Mouse (Mus musculus) kidney, adult 2 months (tissue): ENCODE measurements around the gene Axin1. TPM values are rescaled to one million over a fixed set of nuclear protein-coding genes. Genes with fewer than 3 reads are reported as not detected.

Source experiments
- DNase-seq: peaks from one replicate; pipeline ENCODE4 v3.0.0; 2021
- H3K27ac ChIP-seq: fragments of 200-500 bp; 2 replicates; pipeline ENCODE4 v1.5.1; 2012; ENCODE audit warnings: low read depth, low read length, control low read depth, inconsistent platforms; ENCODE audit not compliant: insufficient read depth
- H3K27me3 ChIP-seq: fragments of 200-500 bp; replicated peaks from 2 replicates; pipeline ENCODE4 v1.6.1; 2012; ENCODE audit warnings: mild to moderate bottlenecking, moderate library complexity, low read length, inconsistent platforms; ENCODE audit not compliant: control insufficient read depth, insufficient read depth
- H3K36me3 ChIP-seq: fragments of 200-500 bp; 2 replicates; pipeline ENCODE4 v1.6.1; 2012; ENCODE audit warnings: mild to moderate bottlenecking, moderate library complexity, low read length, inconsistent platforms; ENCODE audit not compliant: control insufficient read depth, insufficient read depth
- H3K4me1 ChIP-seq: fragments of 200-500 bp; 2 replicates; pipeline ENCODE4 v1.6.1; 2011; ENCODE audit warnings: low read length; ENCODE audit not compliant: control insufficient read depth, insufficient read depth
- H3K4me3 ChIP-seq: fragments of 200-500 bp; 2 replicates; pipeline ENCODE4 v1.5.1; 2011; ENCODE audit warnings: mild to moderate bottlenecking, low read depth, low read length, control low read depth; ENCODE audit not compliant: insufficient read depth
- CTCF ChIP-seq: fragments of 200-500 bp; conservative IDR thresholded peaks from 2 replicates; pipeline ENCODE4 v1.5.1; 2011; ENCODE audit warnings: low read depth, mild to moderate bottlenecking, control low read depth, low read length, moderate library complexity, mixed read lengths; ENCODE audit not compliant: insufficient read depth, insufficient read length
- POLR2A ChIP-seq: fragments of 200-500 bp; IDR thresholded peaks from one replicate; pipeline ENCODE4 v1.6.1; 2011; ENCODE audit warnings: low read depth, low read length, control low read depth
- WGBS: fragments of 180-500 bp; shearing (Covaris S2); methylation state at CpG from one replicate; pipeline ENCODE4 v1.1.7; 2018; 5-methylcytosine and 5-hydroxymethylcytosine counted together
- polyA plus RNA-seq: library from polyadenylated mRNA; depleted of rRNA; stranded (reverse); fragments of >200 nt; gene quantifications from 2 replicates; pipeline ENCODE4 v1.2.3, GENCODE M21; 2012

Gene Axin1
- polyA plus RNA-seq, 1 experiment, result 18.5 TPM

DNA sequence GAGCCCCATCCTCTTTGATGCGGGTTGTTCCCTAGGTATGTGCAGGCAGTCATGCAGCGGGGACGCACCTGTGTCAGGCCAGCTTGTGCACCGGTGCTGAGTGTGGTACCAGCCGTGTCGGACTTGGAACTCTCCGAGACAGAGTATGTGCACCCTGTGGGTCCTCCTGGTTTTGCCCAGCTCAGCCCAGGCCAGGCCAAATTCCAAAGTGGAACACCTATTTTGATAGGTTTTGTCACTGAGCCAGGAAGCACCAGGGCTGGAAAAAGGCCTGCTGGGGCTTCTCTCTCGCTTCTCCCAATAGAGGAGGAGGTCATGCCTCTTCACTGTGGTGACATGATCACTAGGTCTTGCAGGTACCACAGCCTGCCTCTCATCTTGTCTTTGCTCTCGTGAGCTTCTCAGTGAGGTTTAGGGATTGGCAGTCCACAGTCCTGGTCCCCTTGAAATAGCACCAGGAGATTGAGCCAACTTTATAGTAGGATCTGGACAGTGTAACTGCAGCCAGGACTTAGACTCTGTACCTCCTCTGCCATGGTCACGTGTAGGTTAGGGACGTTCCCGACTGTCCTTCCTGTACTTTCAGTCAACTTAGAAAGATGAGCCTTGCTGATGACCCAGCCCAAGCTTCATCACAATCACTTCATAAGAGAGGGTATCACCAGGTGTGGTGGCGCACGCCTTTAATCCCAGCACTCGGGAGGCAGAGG lies 54.1 kb downstream of the Axin1 start:
- peaks cover 9% of the 10 kb centered on the region; the same call in 1 of the 2 replicates for H3K4me1 ChIP-seq
- no peaks in the 10 kb centered on the region; the same call in 1 of the 2 replicates for H3K36me3 ChIP-seq
- peak; percentile 88 for DNase-seq
- H3K27me3 ChIP-seq, result no peaks in the 10 kb centered on the region
- peak overlapping the region; percentile 78 for H3K27ac ChIP-seq
- TF ChIP-seq CTCF (no peak), POLR2A (no peak)
- no peak overlapping the region for H3K4me3 ChIP-seq
- WGBS, result 72% methylated on average over 15 of the region's 15 CpGs

DNA sequence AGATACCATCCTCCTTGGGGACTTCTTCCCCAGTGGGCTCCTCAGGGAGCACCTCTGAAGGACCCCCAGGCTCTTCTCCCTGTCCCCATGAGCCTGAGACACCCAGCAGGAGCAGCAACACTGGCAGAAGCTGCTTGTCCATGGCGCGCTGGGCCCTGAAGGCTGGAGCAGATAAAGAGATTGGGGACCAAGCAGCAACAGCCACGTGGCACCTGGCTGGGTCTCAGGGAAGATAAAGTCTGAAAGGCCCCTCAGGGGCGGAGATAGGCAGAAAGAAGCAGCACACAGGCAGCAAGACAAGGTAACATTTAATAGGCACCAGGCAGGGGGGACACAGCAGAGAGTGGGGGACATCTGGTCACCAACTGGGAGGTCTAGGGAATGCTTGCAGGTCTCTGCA lies 60.4 kb downstream of the Axin1 start, which contains the start of gene Pdia2:
Pdia2 (minus strand) TSS at position 196 of the 400 bp plus-strand sequence.
- no peaks in the 10 kb centered on the region for H3K27me3 ChIP-seq

DNA sequence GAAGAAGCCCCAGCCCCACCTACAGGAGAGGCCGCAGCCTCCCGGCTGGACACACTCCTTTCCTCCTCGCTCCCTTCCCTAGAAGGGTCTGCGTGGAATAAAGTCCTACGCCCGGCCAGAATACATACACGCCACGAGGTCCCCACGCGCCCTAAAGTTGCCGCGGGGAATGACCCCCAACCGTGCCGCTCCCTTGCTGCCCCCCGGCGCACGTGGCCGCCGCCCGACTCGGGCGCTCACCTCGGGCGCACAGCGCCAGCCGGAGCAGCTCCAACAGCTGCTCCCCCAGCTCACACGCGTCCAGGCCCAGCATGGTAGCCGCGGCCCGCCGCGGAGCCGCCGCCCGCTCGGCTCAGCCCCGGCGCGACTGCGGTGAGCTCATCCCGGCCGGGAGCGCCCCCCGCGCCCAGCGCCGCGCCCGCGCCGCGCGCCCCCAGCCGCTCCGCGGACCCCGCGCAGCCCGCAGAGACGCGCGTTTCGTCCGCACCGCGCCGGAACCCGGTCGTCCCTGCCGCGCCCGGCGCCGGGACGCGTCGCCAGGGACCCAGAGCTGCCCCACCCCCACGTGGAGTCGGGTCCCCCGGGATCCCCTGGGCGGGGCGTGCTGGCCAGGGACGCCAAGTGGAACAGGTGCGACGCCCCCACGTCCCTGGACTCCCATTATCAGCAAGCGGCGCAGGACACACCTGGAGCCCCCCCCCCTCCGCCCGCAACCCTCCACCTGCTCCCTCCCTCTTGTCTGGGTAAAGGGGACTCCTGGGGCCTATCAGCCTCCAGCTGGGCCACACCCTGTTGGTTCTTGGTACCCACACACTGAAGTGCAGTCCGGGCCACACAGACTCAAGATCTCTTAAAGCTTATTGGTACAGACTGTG lies 62.6 kb downstream of the Axin1 start:
- Histone ChIP-seq H3K27me3 (no peaks in the 10 kb centered on the region), H3K4me3 (peak overlapping the region; percentile 32; the same call in 1 of the 2 replicates), H3K4me1 (0 out of 2 replicates have a peak, but pooled peaks cover 7% of the 10 kb centered on the region), H3K27ac (no peak overlapping the region), H3K36me3 (no peaks in the 10 kb centered on the region)
- no peak for TF ChIP-seq CTCF
- TF ChIP-seq POLR2A, result no peak
- no peak for DNase-seq
- WGBS, result 2% methylated on average over 92 of the region's 92 CpGs

More for the DNA sequence above, 60.4 kb downstream of the Axin1 start, which contains the start of gene Pdia2:
- 81% methylated on average over 4 of the region's 4 CpGs for WGBS
- DNase-seq, result no peak
- Histone ChIP-seq H3K4me1 (0 out of 2 replicates have a peak, but pooled peaks cover 7% of the 10 kb centered on the region), H3K27ac (no peak within 1 kb of the TSS), H3K36me3 (no peaks in the 10 kb centered on the region), H3K4me3 (no peak within 1 kb of the TSS)
- TF ChIP-seq CTCF (no peak), POLR2A (no peak)

DNA sequence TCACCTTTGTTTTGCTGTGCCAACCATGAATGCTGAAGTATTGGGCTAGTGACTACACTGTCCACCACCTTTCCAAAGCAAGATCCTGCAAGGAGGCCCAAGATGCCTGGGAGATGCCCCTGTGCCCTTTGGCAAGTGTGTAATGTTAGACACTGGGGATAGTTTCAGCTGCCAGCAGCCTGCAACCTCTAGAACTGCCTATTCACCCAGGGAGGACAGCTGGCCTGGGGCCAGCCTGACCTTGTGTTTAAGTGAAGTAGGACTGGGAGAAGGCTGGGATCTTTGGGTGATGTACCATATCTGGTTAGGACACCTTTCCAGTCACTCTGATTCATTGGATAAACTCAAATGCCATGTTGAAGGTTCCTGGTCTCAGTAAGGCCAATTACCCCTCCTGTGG lies 63.5 kb downstream of the Axin1 start:
- no peaks in the 10 kb centered on the region for H3K36me3 ChIP-seq
- TF ChIP-seq CTCF, result no peak
- no peak for TF ChIP-seq POLR2A
- 0 out of 2 replicates have a peak, but pooled peaks cover 7% of the 10 kb centered on the region for H3K4me1 ChIP-seq
- DNase-seq, result peak; percentile 44
- no peak overlapping the region for H3K4me3 ChIP-seq
- H3K27me3 ChIP-seq, result no peaks in the 10 kb centered on the region
- H3K27ac ChIP-seq, result no peak overlapping the region

DNA sequence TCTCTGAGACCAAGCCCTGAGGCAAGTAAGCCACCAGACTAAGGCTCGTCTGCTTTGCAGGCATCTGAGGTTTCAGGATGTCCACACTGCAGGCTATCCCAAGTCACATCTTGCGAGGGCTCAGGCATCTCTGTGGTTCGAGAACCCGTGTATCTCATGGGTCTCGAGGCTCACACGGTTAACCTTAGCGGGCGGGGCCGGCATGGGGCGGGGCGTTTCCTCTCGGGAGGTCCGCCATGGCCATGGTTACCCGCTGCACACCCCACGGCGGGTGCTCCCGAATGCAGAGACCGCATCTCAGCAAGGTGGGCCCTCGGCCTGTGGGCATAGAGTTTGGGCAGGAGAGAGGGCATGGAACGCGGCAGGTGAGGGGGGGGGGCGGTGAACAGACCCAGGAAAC lies 64.2 kb downstream of the Axin1 start, which contains the start of gene Rgs11:
Rgs11 (plus strand) TSS at position 215 of the 400 bp plus-strand sequence.
- Histone ChIP-seq H3K27me3 (no peaks in the 10 kb centered on the region), H3K27ac (no peak within 1 kb of the TSS), H3K4me3 (peak within 1 kb of the TSS; percentile 60), H3K36me3 (no peaks in the 10 kb centered on the region), H3K4me1 (0 out of 2 replicates have a peak, but pooled peaks cover 7% of the 10 kb centered on the region)
- WGBS, result 5% methylated on average over 21 of the region's 22 CpGs
- peak; percentile 25 for DNase-seq
- TF ChIP-seq POLR2A (no peak), CTCF (no peak)

DNA sequence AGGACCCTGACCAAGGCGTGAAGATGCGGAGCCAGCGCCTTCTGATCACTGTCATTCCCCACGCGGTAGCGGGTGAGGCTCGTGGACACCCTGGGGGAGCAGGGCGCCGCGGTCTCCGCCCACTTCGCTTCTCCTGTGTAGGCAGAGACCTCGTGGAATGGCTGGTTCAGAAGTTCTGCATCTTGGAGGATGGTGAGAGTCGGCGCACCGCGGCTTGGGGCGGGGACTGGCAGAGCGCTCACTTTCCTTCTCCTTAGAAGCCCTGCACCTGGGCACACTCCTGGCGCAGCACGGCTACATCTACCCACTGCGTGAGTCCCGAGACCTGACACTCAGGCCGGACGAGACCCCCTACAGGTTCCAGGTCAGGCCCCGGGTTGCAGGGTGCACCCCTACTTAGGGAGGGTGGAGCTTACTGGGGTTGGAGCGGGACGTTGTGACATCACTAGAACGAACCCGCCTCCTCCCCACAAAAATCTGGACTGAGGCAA lies 64.9 kb downstream of the Axin1 start:
- H3K36me3 ChIP-seq, result no peaks in the 10 kb centered on the region
- peak overlapping the region; percentile 60 for H3K4me3 ChIP-seq
- no peak for TF ChIP-seq POLR2A
- H3K27me3 ChIP-seq, result no peaks in the 10 kb centered on the region
- H3K4me1 ChIP-seq, result 0 out of 2 replicates have a peak, but pooled peaks cover 7% of the 10 kb centered on the region
- H3K27ac ChIP-seq, result no peak overlapping the region
- WGBS, result 2% methylated on average over 30 of the region's 30 CpGs
- DNase-seq, result peak; percentile 43
